Mouse (Mus musculus) hindlimb bud, embryonic 11.5 days (tissue): ENCODE data around the gene Adamts20.
"Not testable (repeated sequence)": the region's sequence is repeated elsewhere in the genome, so short reads cannot be mapped to it uniquely, and the experiment has no call there.

Experiments used
- DNase-seq: peaks from one replicate; pipeline ENCODE4 v3.0.0-alpha.2; 2012; ENCODE audit warnings: low read depth, low spot score; ENCODE audit errors: extremely low spot score

The Adamts20 gene

GRCm38 (mm10) chr15:94444437-94445136 is 20.6 kb downstream of the Adamts20 start:
- no peak for DNase-seq

GRCm38 (mm10) chr15:94444043-94444436 is 21.2 kb downstream of the Adamts20 start:
- no peak for DNase-seq

GRCm38 (mm10) chr15:94443025-94443424 is 22.2 kb downstream of the Adamts20 start:
- no peak for DNase-seq

DNA sequence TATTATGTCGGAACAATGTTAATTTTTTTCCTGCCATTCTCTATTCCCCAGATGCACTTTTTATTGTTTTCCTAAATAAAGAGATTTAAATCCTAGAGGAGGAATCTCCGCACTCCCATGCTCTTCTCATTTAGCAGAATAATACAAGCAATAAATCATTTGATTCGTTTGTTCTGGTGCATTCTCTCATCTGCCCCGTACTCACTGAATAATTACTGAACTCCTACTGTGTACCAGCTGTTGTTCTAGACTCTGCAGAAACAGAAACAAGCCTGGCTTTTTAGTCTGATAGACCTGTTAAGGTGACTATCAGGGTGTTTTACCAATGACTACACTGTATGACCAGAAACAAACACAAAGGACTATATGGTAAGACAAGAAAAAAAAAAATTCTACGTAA is 29.7 kb downstream of the Adamts20 start:
- no peak for DNase-seq

GRCm38 (mm10) chr15:94430681-94431405 is 34.4 kb downstream of the Adamts20 start:
- DNase-seq, result no peak

- no peak for DNase-seq
Measured at GRCm38 (mm10) chr15:94428726-94429125, 36.5 kb downstream of the Adamts20 start.

GRCm38 (mm10) chr15:94427482-94428214 is 37.6 kb downstream of the Adamts20 start:
- no peak for DNase-seq

GRCm38 (mm10) chr15:94420526-94420925 is 44.7 kb downstream of the Adamts20 start:
- DNase-seq, result no peak

DNA sequence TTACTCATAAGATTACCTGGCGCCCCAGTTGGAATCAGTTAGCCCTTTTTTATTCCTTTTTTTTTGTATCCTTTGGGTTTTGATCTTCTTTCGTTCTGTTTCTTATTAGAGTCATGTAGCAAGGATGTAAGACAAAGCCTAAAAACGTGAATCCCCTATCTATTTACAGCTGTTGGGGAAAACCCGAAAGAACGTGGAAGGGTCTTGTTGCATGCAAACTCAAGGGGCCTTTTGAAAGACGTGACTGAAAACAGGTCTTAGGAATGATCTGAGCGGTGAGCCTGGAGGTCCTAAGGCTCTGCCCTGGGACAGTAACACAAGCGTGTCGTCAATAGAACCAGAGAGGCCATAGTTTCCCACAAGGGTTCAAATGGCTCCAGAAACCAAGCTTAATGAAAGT is 46.1 kb downstream of the Adamts20 start:
- DNase-seq, result no peak

DNA sequence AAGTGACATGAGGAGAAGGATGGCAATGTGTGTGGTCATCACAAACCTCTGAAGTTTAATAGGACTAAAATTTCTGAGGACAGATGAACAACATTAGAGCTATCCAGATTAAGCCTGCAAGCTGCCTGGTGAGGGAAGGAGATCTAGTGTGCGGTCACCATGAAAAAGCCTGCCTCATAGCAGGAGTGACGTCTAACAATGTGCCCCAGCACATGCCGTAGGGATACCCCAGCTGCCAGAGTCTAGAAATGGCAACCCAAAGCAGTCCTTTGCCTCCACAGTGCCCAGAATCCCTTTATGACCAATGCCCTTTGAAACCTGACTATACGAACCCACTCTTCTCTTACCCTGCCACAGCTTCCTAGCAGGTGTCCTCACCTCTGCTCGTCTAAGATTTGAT is 46.8 kb downstream of the Adamts20 start:
- DNase-seq, result no peak

DNA sequence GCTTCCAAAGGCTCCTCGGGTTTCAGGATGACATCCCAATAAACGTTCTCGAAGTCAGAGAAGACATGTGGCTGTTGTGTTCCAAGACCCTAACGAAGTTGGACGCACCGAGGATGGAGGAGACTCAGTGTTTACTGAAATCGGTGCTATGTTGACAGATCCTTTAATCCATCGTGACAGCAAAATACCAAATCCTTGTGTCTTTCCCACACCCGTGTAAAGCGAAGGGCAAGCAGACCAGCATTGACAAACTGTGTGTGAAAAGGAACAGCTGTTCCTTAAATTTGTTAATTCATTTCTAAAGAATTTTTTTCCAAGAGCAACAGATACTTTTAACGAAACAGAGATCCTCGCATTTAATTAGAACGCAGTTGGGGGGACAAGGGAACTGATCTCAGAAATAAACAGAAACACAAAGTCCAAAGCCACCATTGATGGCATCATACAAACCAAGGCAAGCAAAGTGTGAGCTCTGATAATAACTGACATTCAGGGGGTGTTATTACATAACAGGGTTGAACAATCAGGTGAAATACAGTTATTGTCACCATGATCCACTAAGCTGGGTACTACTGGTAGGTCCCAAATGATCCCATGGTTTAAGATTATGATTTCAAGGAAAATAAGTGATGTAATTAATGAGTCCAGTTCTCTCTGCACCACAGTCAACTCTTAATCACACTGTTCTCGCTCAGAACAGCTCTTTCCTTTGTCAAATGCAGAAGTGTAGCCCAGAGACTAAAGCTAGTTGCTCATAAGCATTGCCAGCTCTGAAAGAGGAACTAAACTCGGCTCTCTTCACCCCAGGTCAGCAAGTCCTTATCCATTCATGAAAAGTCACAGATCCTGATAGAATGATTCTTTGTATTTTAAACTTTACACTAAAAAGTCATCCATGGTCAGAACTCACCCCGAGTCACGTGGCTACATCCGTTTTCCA is 47.7 kb downstream of the Adamts20 start:
- no peak for DNase-seq

DNA sequence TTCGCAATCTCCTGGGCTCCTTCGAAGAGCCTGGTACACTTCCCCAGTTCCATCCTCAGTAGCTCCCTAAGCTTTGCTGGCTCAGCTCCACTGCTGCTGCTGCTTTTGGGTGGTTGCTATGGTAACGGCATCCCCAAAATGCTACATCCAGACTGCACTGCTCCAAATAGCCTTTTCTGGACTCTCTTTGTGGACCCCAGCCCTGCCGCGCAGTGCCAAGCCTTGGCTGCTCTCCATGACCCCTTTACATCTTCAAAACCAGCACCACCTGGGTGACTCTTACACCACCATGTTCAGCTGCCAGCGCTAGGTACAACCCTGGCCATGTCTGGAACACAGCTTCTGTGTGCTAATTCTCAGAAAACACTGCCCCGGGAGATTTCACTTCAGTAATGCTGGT is 55.4 kb downstream of the Adamts20 start:
- no peak for DNase-seq

- DNase-seq, result no peak
Measured at GRCm38 (mm10) chr15:94406364-94406763, 58.9 kb downstream of the Adamts20 start.

- DNase-seq, result no peak
Measured at GRCm38 (mm10) chr15:94404071-94404545, 61.1 kb downstream of the Adamts20 start.

DNA sequence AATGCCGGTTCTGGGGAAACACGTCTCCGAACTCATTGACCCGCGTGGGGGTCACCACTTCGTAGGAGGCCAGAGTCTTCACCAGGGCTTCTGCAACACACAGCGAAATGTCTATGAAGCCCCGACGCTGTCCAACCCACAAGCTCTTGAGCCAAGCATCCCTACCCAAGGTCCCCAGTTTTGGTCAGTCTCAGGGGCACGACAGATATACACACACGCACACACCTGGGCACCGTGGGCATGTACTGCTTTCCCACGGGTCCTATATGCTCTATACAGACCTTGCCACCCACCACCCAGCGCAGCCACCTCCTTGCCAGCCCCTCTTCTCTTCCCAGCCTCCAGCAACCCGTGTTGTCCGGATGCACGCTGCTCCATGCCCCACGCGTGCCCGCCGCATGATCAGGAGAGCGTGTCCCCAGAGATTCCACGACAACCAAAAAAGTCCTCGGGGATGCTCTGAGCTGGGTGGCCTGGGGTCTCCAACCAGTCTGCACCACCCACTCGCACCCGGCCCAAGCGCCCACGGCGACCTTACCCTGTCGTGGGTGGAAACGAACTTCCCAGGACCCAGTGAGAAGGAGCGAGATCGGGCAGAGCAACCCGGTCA is 61.7 kb downstream of the Adamts20 start:
- DNase-seq, result no peak

- no peak for DNase-seq
Measured at GRCm38 (mm10) chr15:94403018-94403417, 62.2 kb downstream of the Adamts20 start.

DNA sequence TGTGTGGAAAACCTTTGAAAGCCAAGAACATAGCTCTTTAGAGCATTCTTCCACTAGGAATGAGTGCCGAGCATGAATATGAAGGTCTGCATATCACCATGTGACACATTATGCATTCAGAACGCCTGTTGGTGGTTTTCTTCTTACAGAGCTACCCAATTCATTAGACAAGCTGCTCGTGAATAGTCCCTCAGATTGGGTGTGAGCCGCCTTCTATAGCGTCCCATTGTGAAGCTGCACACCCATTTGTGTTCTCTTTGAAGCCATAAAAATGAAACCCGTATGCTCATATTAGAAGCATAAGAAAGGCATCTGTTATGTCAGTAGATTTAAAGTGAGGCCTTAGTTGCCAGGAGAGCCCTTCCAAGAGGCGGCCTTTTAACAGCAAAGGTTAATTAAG is 72.5 kb downstream of the Adamts20 start:
- DNase-seq, result no peak

- DNase-seq, result not testable (repeated sequence)
Measured at GRCm38 (mm10) chr15:94390127-94390526, 75.1 kb downstream of the Adamts20 start.

DNA sequence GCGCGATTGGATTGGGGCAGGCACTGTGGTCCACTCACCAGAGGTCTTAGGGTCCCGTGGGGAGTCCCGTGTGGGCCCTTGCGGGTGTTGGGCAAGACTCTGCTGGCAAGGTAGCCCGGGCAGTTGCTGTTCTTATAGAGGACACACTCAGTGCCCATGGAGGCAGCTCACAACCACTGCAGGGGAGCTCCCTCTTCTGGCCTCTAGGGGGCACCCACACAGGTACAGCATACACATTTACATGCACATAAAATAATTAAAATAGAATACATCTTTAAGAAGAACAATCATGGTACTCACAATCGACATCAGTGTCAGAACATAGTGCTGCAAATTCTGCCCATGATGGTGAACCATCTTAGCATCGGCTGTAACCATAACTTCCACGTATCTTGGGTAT is 85.8 kb downstream of the Adamts20 start:
- no peak for DNase-seq

DNA sequence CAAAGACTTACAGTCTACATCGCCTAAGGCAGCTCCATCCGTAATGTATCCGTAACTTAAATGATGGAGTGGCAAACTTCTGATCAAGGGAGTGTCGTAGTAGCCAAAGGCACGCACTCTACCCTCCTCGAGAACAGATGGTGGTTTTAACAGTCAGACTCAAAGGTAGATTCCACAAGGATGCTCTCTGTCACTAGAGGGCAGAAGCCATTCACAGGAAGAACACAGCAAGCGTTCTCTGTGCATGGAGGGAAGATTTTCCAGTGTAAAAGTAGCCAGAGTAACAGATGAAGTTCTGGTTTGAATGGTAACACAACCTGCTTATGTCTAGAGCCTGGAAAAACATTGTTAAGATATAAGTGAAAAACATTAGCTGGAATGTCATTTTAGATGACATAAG is 92.7 kb downstream of the Adamts20 start:
- DNase-seq, result no peak
